Mouse (Mus musculus) heart, postnatal 4 days (tissue): Measurements from ENCODE around the gene Thada. TPM values are rescaled to one million over a fixed set of nuclear protein-coding genes. Genes with fewer than 3 reads are reported as not detected.
"Not testable (repeated sequence)": the region's sequence is repeated elsewhere in the genome, so short reads cannot be mapped to it uniquely, and the experiment has no call there.

Experiments used
- DNase-seq: peaks from one replicate; pipeline ENCODE4 v3.0.0; 2021
- total RNA-seq, 2 experiments: library from RNA; stranded (reverse); gene quantifications; 2 replicates each; pipeline ENCODE4 v1.2.3; 2021

Gene Thada
- total RNA-seq, 2 experiments from 2014 or later = 12.8 to 16.2 TPM

DNA sequence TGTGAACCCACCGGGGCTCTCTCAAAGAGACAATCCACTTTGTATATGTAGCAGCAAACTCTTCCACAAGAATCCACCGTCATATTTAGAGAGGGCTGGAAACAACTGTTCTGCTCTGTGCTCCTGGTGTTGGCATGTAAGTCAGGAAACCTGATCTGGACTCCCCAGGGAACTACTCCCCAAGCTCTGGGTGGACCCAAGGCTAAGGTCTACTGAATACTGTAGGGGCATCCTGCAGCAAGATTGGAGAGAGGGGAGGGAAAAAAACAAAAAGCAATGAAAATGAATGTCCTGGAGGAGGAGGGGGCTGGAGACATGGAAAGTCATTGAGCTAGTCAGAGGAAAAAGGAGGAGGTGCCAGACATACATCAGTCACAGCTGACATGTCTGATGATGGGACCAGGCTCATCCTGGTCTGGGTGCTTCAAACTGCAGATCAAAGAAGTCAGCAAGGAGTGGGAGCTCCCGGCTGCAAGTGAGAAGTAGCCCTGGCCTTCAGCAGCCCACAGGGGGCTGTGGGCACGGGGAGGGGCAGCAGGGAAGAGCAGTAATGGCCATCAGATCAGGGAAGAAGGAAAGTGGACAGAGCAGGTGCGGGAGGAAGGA, 208.0 kb downstream of the Thada start:
- no peak for DNase-seq

DNA sequence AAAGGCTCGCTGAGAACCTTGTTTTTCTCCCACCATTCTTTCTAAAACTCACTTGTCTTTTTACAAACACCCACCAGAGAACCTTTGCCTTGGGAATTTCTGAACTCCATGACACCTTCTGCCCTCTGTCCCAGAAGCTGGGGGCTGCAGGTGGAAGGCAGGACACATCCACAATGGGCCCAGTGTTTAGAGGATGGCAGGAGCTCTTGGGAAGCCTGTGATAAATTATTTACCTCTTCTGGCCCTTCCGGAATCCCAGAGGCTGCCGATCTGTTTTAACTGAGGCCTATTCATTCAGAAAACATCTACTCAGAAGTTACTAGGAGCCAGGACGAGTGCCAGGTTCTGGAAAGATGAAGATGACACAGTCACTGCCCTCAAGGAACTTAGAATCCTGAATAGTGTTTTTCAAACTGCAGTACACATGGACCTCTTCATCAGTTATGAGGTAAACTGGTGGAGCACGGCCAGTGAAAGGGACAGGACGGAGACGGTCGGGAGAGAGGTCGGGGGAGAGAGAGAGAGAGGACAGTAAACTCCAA, 209.7 kb downstream of the Thada start:
- no peak for DNase-seq

DNA sequence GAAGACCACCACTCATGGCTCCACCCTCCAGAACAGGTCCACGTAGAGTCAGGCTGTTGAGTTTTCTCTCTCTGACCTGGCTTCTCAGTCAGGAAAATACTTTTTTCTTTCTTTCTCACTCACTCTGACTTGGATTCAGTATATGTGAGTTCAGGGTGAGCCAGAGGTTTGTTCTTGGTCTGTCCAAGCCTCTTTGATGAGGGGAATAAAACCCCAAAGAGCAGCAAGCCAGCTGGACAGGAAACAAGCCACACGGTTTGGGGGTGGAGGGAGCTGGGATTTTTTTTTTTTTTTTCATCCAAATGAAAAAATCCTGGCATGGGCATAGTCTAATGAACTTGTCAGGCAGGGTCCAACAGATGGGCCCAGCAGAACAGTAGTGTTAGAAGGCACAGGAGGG, 210.2 kb downstream of the Thada start:
- DNase-seq = no peak

DNA sequence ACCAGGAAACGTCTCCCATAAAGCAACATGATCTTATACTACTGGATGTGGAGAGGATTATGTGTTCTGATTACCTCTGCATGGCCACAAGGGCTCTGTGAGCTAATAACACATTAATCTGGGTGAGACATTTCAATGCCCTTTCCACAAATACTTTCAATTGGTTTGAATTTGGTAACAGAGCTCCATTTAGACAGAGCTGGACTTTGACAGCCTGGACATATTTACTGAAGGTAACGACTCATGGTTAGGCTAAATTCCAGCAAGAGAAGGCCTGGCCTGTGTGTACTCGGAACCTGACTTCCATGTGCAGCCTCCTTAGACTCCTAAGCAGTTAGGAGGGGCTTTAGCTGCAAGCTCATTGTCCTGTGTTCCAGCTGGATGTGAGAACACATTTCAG, 214.6 kb downstream of the Thada start:
- no peak for DNase-seq

DNA sequence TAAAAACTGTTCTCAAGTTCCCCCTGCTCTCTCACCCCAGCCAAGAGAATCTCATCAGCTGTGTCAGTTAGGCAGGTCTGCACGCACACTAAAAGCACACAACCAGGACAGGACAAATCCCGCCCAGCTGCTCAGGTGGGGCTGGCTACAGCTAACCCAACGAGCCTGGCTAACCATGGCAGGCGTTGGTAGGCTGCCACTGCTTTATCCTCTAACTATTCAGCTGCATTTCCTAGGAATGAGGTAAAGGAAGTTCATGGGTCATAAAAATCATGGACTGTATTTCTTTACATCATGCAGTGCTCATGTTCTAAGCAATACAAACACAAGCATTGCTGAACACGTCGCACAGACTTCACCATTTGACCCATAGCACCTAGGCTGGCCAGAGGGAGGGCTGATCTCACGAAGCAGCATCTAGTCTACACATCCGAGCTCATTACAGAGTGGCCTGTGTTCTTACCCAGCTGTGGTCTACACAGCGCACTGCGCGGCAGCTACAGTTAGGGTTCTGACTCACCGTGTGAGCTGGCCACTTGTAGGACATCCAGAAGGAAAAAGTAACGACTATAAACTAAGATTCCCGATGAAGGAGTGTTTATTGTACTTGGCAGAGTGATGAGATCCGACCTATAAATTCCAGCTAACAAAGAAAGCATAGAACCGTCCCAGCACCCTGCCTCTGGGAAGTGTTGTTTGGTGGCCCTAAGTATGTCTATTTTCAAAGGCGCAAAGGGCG, 221.7 kb downstream of the Thada start:
- DNase-seq = no peak

DNA sequence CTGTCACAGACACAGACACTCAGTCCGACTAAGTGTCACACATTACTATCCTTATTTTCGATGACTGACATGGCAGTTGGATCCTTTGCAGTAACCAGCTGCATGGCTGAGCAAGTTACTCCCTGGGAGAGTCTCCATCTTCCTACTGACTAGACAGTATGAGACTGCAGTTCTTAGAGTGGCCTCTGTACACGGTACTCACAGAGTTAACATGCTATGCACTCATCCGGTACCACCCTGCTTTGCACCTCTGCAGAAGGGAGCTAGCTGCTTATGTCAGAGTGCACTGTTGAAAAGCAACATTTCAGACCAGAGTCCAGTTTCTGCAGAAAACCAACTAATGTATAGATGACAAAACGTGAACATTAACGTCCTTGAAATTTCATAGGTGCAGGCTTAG, 222.2 kb downstream of the Thada start:
- no peak for DNase-seq

DNA sequence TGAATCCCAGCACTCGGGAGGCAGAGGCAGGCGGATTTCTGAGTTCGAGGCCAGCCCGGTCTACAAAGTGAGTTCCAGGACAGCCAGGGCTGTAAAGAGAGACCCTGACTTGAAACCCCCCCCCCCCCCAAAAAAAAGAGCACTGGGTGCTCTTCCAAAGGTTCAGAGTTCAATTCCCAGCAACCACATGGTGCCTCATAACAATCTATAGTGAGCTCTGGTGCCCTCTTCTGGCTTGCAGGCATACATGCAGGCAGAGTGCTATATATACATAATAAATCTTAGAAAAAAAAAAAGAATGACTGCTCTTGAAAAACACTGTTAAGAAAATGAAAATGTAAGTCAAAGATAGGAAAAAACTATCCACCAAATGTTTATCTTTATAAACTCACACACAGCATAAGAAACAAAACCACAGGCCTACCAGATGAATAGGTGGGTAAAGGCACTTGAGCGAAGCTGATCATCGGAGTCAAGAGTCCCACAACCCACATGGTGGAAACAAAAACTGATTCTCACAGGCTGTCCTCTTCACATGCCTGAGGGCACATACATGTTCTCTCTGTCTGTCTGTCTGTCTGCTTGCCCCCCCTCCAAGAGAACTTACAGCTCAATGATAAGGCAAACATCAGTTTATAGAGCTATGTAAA, 224.6 kb downstream of the Thada start:
- no peak for DNase-seq

DNA sequence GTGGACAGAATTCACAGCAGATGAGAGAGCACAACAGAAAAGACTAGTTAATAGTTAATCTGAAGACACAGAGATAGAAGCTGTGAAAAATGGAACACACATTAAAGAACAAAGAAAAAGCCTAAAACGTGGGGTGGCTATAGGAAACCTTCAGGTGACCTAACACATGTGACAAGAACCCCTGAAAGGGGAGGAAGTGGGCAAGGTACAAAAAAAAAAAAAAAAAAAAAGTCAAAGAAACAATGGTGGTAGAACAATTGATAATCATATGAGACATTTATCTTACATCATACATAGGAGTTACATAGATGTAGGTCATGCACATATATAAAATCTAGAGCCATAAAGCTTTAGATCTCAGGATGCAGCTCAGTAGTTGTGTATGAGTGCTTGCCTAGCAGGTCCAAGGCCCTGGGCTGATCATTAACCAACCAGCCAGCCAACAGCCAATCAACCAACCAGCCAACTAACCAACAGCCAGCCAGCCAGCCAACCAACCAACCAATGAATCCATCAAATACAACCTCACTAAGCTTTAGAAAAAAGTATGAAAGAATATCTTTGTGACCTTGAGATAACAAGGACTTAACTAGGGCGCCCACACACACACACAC, 226.2 kb downstream of the Thada start:
- no peak for DNase-seq

DNA sequence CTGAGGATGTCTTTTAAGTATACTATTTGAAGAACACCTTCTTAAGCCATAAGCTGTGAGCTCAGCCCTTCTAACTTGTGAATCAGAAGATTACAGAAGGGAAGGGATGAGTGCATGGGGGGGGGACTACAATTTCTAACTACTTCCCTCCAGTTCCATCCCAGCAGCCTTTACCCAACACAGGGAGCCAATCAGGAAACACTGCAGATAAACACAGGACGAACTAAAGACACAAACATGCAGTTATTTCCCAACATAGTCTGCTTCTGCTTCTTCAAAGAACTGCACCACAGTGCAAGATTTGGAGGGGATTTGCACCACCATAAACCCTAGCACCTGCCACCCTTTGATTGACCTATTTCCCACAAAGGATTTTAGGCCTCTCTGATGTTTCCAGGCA, 227.8 kb downstream of the Thada start:
- no peak for DNase-seq

DNA sequence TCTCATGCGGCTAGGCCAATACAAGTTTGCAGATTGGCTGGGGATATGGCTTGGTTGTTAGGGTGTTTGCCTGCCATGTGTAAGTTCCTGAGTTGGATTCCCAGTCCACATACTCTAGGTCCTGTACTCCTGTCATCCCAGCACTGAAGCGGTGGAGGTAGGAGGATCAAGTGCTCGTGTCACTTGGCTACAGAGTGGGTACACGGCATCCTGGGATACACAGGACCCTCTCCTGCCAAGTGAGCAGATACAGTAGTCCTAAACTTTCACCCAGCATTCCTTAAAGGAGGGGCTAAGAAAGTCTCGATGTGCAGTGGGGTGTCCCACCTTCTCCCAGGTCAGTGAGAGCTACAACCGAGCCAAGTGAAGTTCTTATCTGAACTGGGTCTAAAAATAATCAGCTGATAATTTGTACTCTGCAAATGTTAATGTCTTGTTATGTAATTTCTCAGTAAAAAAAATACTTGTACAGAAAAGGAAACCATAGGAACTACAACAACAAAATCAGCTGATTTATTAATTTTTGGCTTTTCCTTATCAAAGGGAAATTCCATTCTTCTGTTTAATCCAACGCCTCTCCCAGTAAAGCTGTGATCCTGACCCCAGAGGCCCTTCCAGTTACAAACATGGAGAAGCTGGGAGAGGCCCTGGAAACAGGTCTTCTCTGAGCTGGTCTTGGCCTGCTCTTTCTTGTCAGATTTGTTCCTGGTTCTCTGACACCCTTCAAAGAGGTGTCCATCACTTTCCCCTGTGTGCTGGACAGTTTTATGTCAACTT, 229.0 kb downstream of the Thada start:
- peak; percentile 36 for DNase-seq

DNA sequence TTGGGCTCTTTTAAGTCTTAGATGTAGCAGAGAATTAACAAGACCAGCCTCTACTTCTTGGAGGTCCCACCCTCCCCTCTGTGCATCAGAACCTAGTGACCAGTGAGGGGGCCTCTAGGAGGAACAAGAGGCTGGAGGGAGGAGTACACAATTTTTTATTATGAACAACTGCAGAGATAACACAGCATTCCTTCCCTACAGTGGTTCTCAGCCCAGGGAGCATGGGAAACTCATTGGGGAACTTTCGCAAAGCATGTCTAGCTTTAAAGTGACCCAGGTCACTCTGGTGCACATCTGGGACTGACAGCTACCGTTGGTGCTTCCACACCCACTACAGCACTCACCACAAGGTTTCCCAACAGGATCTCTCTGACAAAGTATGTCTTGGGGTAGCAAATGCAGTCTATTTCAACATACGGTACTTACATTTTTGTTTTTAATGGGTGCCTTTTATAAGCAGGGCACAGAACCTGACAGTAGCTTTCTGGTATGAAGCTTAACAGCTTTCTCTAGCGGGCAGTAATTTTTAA, 230.5 kb downstream of the Thada start:
- DNase-seq = no peak

DNA sequence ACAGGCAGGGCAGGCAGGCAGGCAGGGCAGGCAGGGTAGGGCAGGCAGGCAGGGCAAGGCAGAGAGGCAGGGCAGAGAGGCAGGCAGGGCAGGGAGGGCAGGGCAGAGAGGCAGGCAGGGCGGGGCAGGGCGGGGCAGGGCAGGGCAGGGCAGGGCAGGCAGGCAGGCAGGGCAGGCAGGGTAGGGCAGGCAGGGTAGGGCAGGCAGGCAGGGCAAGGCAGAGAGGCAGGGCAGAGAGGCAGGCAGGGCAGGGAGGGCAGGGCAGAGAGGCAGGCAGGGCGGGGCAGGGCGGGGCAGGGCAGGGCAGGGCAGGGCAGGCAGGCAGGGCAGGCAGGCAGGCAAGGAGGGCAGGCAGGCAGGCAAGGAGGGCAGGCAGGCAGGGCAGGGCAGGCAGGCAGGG, 231.2 kb downstream of the Thada start:
- not testable (repeated sequence) for DNase-seq

DNA sequence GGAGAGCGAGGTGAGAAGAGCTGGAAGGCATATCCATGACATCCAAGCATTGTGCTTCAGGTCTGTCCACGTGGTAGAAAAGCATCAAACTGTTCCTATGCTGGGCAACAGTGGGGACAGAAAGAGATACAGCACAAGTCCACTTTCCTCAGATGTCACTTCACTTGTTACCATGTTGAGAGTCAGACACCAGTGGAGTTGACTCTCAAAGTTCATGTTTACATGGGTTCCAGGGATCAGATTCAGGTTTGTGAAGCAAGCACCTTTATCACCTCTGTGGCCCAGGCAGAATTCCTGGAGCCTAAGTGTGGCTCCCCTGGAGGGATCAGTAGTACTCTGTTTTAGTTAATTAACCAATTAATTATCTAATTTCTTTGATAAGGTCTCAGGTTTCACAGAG, 232.2 kb downstream of the Thada start:
- no peak for DNase-seq

DNA sequence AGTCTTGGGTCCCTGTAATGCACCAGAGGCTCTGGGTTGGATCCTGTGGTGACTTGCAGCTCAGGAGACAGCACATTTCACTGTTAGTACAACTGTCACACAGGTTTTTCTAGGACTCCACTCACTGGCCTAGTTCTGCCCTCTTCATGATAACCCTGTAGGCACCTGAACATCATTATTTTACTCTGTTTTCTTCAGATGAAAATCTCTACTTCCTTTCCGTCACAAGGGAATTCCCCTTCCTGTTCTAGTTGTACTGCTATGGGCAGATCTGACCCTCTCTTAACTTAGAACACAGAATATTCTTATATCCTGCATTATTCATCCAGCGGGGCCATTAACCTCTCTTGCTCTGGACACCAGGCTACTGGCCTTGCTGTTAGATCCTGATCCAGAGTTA, 234.6 kb downstream of the Thada start:
- no peak for DNase-seq

DNA sequence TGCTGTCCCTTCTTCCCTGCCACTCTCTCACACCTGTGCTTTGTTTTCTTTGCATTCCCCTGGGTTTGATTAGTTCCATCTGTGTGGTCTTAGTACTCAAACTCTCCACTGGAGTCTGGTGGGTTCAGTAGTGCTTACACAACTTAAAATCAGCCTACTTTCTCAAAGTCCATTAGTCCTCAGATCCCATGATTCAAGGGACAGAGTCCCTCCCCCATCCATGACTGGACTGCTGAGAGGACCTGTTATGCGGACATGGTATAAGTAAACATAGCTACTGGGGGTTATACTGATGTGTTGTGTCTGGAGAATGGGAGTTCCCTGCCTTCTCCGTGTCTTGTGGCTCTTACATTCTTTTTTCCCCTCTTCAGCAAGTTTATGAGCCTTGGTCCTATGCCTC, 237.8 kb downstream of the Thada start:
- no peak for DNase-seq

DNA sequence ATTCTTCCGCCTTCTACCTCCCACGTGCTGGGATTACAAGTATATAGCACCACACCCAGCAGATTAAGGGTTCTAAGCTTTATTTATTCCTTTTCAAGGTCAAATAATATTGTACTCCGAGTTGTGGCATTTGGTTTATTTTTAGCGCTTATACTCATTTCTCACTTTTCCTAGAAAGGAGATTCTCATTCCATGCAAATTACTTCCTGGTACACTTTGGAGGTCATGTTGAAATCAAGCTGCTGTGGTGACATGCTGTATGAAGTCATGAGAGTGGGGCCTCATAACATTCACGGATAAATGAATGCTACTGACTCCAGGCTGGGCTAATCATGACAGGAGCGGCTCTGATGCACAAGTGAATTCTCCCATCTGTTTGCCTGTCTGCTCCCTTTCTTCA, 239.3 kb downstream of the Thada start:
- DNase-seq = no peak

DNA sequence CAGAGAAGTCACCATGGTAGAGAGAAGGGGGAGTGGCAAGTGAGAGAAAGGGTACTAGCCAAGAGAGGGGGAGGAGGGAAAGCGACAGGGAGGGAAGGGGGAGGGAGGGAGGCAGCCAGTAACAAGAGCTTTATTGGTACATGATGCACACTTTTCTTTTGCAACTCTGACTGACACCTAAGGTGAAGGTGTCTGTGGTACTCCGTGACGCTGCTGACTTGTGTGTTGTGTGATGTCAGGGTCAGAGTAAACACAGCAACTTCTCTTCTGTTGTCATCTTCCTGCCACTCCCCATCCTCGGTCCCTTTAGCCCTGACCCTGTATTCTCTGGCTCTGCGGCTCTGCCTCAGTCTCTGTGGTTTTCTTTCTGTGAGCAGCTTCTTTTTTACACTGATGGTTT, 239.8 kb downstream of the Thada start:
- DNase-seq = no peak

DNA sequence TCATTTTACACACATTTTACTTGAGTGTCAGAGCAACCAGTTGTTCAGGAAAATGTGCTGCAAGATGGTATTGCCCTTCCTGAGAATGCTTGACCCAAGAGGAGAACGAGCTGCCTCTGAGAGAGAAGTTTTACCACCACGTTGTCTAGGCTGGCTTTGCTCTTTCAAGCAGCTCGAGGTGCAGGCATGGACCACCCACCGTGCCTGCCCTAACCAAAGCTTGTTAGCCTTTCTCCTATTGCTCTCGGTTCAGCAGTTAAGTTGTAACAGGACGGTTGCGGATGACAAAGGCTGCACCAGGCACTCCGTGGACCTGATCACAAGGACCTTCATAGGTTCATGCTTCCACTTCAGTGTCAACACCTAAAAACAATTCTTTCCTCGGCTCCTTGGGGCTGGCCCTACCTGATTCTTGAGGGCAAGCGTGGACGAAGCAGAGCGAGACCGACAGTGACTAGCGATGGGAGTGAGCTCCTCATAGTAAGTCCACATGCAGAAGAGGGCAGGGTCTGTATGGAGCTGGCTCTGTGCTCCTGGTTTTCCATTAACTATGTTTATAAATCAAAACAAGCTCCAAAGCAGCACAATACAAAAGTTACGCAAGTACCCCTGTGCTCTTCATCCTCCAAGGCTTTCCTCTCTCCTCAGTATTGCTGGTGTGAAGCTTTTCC, 241.7 kb downstream of the Thada start:
- no peak for DNase-seq

DNA sequence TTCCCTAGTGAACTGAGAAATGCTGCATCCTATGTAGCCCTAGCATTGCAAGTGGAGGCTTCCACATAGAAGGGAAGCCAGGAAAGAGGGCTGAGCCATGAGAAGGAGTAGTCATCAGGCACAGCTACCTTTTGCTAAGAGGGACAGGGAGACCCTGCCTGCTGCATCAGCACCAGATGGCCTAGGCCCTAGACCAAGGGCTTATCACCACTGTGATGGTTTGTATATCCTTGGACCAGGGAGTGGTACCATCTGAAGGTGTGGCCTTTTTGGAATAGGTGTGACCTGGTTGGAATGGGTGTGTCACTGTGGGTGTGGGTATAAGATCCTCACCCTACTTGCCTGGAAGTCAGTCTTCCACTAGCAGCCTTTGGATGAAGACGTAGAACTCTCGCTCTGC, 247.2 kb downstream of the Thada start:
- not testable (repeated sequence) for DNase-seq

DNA sequence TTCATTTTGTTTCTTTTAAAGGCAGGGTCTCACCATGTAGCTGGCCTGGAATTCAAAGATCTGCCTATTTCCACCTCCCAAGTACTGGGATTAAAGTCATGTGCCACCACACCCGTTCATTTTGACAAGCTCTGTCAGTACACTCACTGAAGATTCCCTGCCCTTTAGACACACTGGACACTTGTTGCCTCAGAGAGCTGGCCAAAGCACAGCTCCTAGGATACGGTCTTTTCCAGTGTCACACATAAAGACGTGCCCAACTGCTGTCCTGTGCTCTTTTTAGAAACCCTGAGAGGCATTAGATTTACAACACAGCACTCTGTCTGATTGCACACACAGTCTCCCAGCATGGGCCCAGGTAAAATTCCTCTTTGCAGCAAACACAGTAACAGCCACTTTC, 248.3 kb downstream of the Thada start:
- no peak for DNase-seq

DNA sequence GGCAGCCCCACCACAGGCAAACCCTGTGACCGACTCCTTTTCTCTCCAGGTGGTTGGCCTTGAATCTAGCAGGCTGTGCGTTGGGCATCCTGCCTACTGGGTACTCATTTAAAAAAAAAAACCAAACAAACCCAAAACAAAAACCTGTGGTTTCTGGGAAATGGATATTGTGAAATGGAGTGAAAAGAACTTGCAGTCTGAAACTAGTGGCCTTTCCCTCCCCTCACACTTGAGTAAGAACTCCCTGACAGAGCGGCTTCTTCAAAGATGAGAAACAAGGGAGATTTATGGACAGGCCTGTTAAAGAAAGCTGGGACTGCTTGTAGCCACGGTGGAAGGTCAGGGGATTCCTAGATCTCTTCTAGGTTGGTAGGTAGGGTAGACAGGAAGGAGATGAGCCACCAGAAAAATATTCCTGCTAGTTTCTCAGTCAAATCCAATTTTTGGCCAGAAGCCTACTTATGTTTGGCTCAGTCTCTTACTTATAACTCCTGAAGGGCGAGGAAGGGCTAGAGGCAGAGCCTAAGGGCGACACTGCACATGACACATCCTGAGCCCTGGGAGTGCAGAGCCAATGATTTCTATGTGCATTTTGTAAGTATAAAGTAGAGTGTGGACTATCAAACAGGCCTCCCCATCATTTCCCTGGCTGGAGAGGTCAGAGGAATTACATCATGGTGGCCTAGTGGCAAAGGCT, 250.6 kb downstream of the Thada start:
- DNase-seq = no peak
